Mouse (Mus musculus) left cerebral cortex, adult 2 months (tissue): ENCODE measurements around the gene Ogg1. TPM values are rescaled to one million over a fixed set of nuclear protein-coding genes. Genes with fewer than 3 reads are reported as not detected.
A peak's percentile ranks its signal among the peaks of the same experiment; 100 is the strongest.

Experiments
- DNase-seq, 2 experiments: peaks; one replicate each; pipeline ENCODE4 v3.0.0; 2021 to 2022; ENCODE audit warnings: low spot score in 2 of 2, mixed read lengths in 1 of 2; ENCODE audit errors: extremely low spot score in 1 of 2
- H3K27ac ChIP-seq: fragments of 200-600 bp; 2 replicates; pipeline ENCODE4 v1.8.1; 2022
- H3K4me3 ChIP-seq: fragments of 200-600 bp; 2 replicates; pipeline ENCODE4 v1.8.1; 2022
- CTCF ChIP-seq: fragments of 200-600 bp; IDR thresholded peaks from 2 replicates; pipeline ENCODE4 v1.8.1; 2022; ENCODE audit warnings: antibody characterized with exemption, mild to moderate bottlenecking, moderate library complexity
- intact Hi-C: fragments of 180-260 bp; cut with DNase I; formaldehyde crosslinking; loops from one replicate; pipeline ENCODE4 v1.15.1; 2025
- long read RNA-seq, 2 experiments: library from polyadenylated mRNA; stranded (forward); transcript quantifications; one replicate each; pipeline ENCODE4 v2.0.0; 2021; ENCODE audit warnings: borderline mapping rate in 2 of 2
- total RNA-seq, 2 experiments: library from RNA; stranded (reverse); gene quantifications; 2 replicates each; pipeline ENCODE4 v1.2.3; 2021

Ogg1 gene
- total RNA-seq = 1 to 10 TPM; 6.1 to 7.6 TPM
- long read RNA-seq, experiment 1, partial matches to known transcripts = 0 of 7 reads
- long read RNA-seq, experiment 1, other reads (novel, unspliced or antisense) = 5 of 7 reads
- long read RNA-seq, experiment 2, partial matches to known transcripts = 0 of 4 reads
- long read RNA-seq, experiment 2, other reads (novel, unspliced or antisense) = 0 of 4 reads

GRCm38 (mm10) chr6:113326533-113327315, at the start of gene Ogg1:
TSS of gene Ogg1 (plus strand) at chr6:113326972.
- Histone ChIP-seq H3K27ac (peak within 1 kb of the TSS; percentile 92), H3K4me3 (peak within 1 kb of the TSS; percentile 74)
- intact Hi-C loops = no loop called here
- no peak for TF ChIP-seq CTCF
- peak; percentile 96 to 98 for DNase-seq

GRCm38 (mm10) chr6:113281676-113282075, 45.1 kb upstream of the Ogg1 start:
- TF ChIP-seq CTCF = no peak; the same call in 1 of the 2 replicates
- DNase-seq = no peak
- H3K4me3 ChIP-seq = peak overlapping the region; percentile 53
- intact Hi-C loops = no loop called here
- peak overlapping the region; percentile 82; the same call in 1 of the 2 replicates for H3K27ac ChIP-seq

- intact Hi-C loops = no loop called here
- DNase-seq = peak; percentile 45 to 54
- peak within 1 kb of the TSS; percentile 53 for H3K4me3 ChIP-seq
- peak within 1 kb of the TSS; percentile 82 for H3K27ac ChIP-seq
- no peak; the same call in 1 of the 2 replicates for TF ChIP-seq CTCF
These were observed 44.5 kb upstream of the Ogg1 start, which contains the start of gene Cpne9 for GRCm38 (mm10) chr6:113282101-113282802. TSS of gene Cpne9 (plus strand) at chr6:113282307.

GRCm38 (mm10) chr6:113282969-113283368, 43.8 kb upstream of the Ogg1 start:
- TF ChIP-seq CTCF = no peak
- peak overlapping the region; percentile 82 for H3K27ac ChIP-seq
- DNase-seq = peak in 1 of 2 experiments; percentile 26
- intact Hi-C loops = no loop called here
- H3K4me3 ChIP-seq = peak overlapping the region; percentile 53

GRCm38 (mm10) chr6:113283500-113283899, 43.3 kb upstream of the Ogg1 start:
- TF ChIP-seq CTCF = no peak
- Histone ChIP-seq H3K4me3 (no peak overlapping the region), H3K27ac (no peak overlapping the region)
- intact Hi-C loops = no loop called here
- no peak for DNase-seq

- Histone ChIP-seq H3K27ac (no peak overlapping the region), H3K4me3 (no peak overlapping the region)
- no peak for DNase-seq
- TF ChIP-seq CTCF = no peak
- intact Hi-C loops = no loop called here
These were observed 41.8 kb upstream of the Ogg1 start for GRCm38 (mm10) chr6:113284931-113285330.

GRCm38 (mm10) chr6:113286316-113286715, 40.5 kb upstream of the Ogg1 start:
- intact Hi-C loops = no loop called here
- no peak overlapping the region for H3K4me3 ChIP-seq
- H3K27ac ChIP-seq = no peak overlapping the region
- DNase-seq = no peak
- TF ChIP-seq CTCF = no peak

GRCm38 (mm10) chr6:113287236-113287635, 39.5 kb upstream of the Ogg1 start:
- H3K4me3 ChIP-seq = no peak overlapping the region
- peak overlapping the region; percentile 47; the same call in 1 of the 2 replicates for H3K27ac ChIP-seq
- peak in 1 of 2 experiments; percentile 38 for DNase-seq
- TF ChIP-seq CTCF = no peak
- intact Hi-C loops = no loop called here

GRCm38 (mm10) chr6:113289346-113289745, 37.4 kb upstream of the Ogg1 start:
- TF ChIP-seq CTCF = no peak
- H3K4me3 ChIP-seq = no peak overlapping the region
- H3K27ac ChIP-seq = no peak overlapping the region
- intact Hi-C loops = no loop called here
- no peak for DNase-seq

- Histone ChIP-seq H3K27ac (no peak overlapping the region), H3K4me3 (no peak overlapping the region)
- intact Hi-C loops = no loop called here
- no peak for DNase-seq
- no peak for TF ChIP-seq CTCF
These were observed 36.4 kb upstream of the Ogg1 start for GRCm38 (mm10) chr6:113290346-113290745.

- intact Hi-C loops = no loop called here
- no peak for DNase-seq
- no peak for TF ChIP-seq CTCF
- Histone ChIP-seq H3K4me3 (no peak overlapping the region), H3K27ac (no peak overlapping the region)
These were observed 33.8 kb upstream of the Ogg1 start for GRCm38 (mm10) chr6:113292938-113293337.

- no peak overlapping the region for H3K27ac ChIP-seq
- intact Hi-C loops = no loop called here
- no peak for TF ChIP-seq CTCF
- DNase-seq = no peak
- no peak overlapping the region for H3K4me3 ChIP-seq
These were observed 30.7 kb upstream of the Ogg1 start for GRCm38 (mm10) chr6:113296046-113296445.
